30 mouse cellular contexts compared by ENCODE assay signal in the genomic region with DNA sequence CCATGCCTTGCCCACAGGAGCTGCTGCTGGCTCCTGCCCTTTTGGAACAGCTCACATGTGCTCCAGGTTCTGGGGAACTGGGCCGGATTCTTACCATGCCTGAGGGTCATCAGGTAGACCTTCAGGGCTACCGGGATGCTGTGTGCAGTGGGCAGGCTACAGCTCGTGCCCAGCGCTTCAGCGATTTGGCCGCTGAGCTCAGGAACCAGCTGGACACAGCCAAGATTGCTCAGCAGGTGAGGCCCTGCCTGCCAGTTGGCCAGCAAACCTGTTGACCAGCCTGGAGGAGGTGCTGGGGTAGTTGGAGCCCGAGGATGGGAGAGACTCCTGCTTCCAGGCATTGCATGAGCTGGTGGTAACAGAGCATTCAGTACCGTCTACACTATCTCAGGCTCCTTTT. TPM values are rescaled to one million over a fixed set of nuclear protein-coding genes. Genes with fewer than 3 reads are reported as not detected.
DNase-seq lines count a peak whose midpoint lies in the region; TF ChIP-seq lines count a peak whose summit lies in the region.
"Had no signal": no experiment of that assay in that cellular context is flagged by ENCODE, and none has a peak within 500 bp of the region (broad histone marks: within the 10 kb centered on the region; RNA-seq: fewer than 3 reads in every experiment).

No protein-coding gene starts in this region.

- no peak overlapping the region for H3K4me3 ChIP-seq in gastrocnemius, adult 2 months
- H3K4me3 ChIP-seq in cerebellum, adult 2 months (replicated peaks; ENCODE audit: insufficient read depth, low read depth, low read length): peak overlapping the region; percentile 2
- H3K4me3 ChIP-seq in thymus, adult 2 months (ENCODE audit: control insufficient read depth, insufficient read depth, low read length): no peak overlapping the region
- H3K4me3 ChIP-seq: embryonic facial prominence, embryonic 10.5 days; embryonic facial prominence, embryonic 15.5 days; forebrain, embryonic 12.5 days; limb, embryonic 12.5 days; liver, embryonic 13.5 days; midbrain, embryonic 13.5 days; neural tube, embryonic 15.5 days had no signal

- H3K4me1 ChIP-seq in cerebellum, adult 2 months (ENCODE audit: control insufficient read depth, insufficient read depth, low read length): peaks cover 75% of the 10 kb centered on the region
- H3K4me1 ChIP-seq in thymus, adult 2 months (replicated peaks; ENCODE audit: control insufficient read depth, insufficient read depth, low read length): peaks cover 5% of the 10 kb centered on the region

- no peak overlapping the region for H3K27ac ChIP-seq in gastrocnemius, adult 2 months
- H3K27ac ChIP-seq in cerebellum, adult 2 months (ENCODE audit: insufficient read depth, low read length): peak overlapping the region; percentile 77
- H3K27ac ChIP-seq in thymus, adult 2 months (ENCODE audit: control insufficient read depth, insufficient read depth, low read length): no peak overlapping the region
- H3K27ac ChIP-seq: embryonic facial prominence, embryonic 10.5 days; embryonic facial prominence, embryonic 15.5 days; forebrain, embryonic 12.5 days; hindbrain, embryonic 14.5 days; limb, embryonic 12.5 days; liver, embryonic 13.5 days; midbrain, embryonic 13.5 days; neural tube, embryonic 15.5 days; stomach, postnatal 0 days had no signal

- TF ChIP-seq CTCF in gastrocnemius, adult 2 months (IDR thresholded peaks at IDR 0.05): no peak
- peak; percentile 23; the same call in 1 of the 2 replicates for TF ChIP-seq CTCF in cerebellum, adult 2 months (IDR thresholded peaks at IDR 0.05; ENCODE audit: borderline replicate concordance, insufficient read depth, low read depth, low read length)
- TF ChIP-seq CTCF in thymus, adult 2 months (IDR thresholded peaks at IDR 0.05; ENCODE audit: borderline replicate concordance, control insufficient read depth, extremely low read depth, insufficient read depth, low read length, poor library complexity): no peak

- intact Hi-C loops in gastrocnemius, adult 2 months (cut with DNase I): no loop called here

- no peak; the same call in 1 of the 2 replicates for TF ChIP-seq POLR2A in cerebellum, adult 2 months (IDR thresholded peaks at IDR 0.05; ENCODE audit: borderline replicate concordance, insufficient read depth, low read length)
- TF ChIP-seq POLR2A in thymus, adult 2 months (IDR thresholded peaks at IDR 0.05; ENCODE audit: control insufficient read depth, extremely low read depth, insufficient read depth, low read length, poor library complexity): no peak

- WGBS in cerebellum, adult 2 months: 7% methylated on average over 8 of the region's 8 CpGs
- 97% methylated on average over 8 of the region's 8 CpGs for WGBS in thymus, adult 2 months

- no peaks in the 10 kb centered on the region for H3K36me3 ChIP-seq in thymus, adult 2 months (ENCODE audit: control insufficient read depth, insufficient read depth, low read length)

- peak; percentile 10 for DNase-seq in gastrocnemius, adult 2 months
- no peak for DNase-seq in gastrocnemius, postnatal 25 days
- peak; percentile 98 for DNase-seq in brain, adult 2 months (ENCODE audit: low read depth, low spot score)
- peak; percentile 97 to 98 for DNase-seq in cerebellum, adult 2 months
- DNase-seq in cerebellum, postnatal 14 days: peak; percentile 95 to 97
- no peak for DNase-seq in thymus, adult 2 months
- no peak for DNase-seq in layer of hippocampus, adult 18-20 months (ENCODE audit: low spot score in 2 of 2)
- DNase-seq: adrenal gland, postnatal 10 days; forebrain, postnatal 0 days; gastrocnemius, postnatal 14 days; heart, adult 18-20 months; heart, postnatal 4 days; kidney, adult 9 months; kidney, postnatal 14 days; liver, embryonic 13.5 days; lung, adult 18-20 months; lung, postnatal 4 days; thymus, adult 18-20 months had no signal

- H3K27me3 ChIP-seq in cerebellum, adult 2 months (ENCODE audit: control insufficient read depth, insufficient read depth, low read length): no peaks in the 10 kb centered on the region
- H3K27me3 ChIP-seq in thymus, adult 2 months (ENCODE audit: control insufficient read depth, insufficient read depth, low read length): no peaks in the 10 kb centered on the region
- H3K27me3 ChIP-seq: midbrain, embryonic 13.5 days; neural tube, embryonic 15.5 days; Patski had no signal

RNA-seq across cellular contexts. Expression of a gene that starts 5.8 kb away (rescaled TPM):
- 10 to 100 TPM; 15.1 to 15.3 TPM for total RNA-seq in gastrocnemius, adult 2 months (2021)
- 10 to 100 TPM; 12.5 to 16.2 TPM for total RNA-seq in gastrocnemius, postnatal 25 days (2021)
- polyA plus RNA-seq in cerebellum, adult 2 months (2012; rRNA removed): 285 and 294 TPM in 2 replicates
- 86.6 and 100 TPM in 2 replicates for polyA plus RNA-seq in thymus, adult 2 months (2012; rRNA removed)
- total RNA-seq in layer of hippocampus, adult 18-20 months (2021): 100 to 1,000 TPM; 173 to 176 TPM

RNA-seq across cellular contexts. Expression of a gene that starts 11.2 kb away (rescaled TPM):
- total RNA-seq in gastrocnemius, adult 2 months (2021): not detected
- total RNA-seq in gastrocnemius, postnatal 25 days (2021): not detected
- 0.51 and 0.71 TPM in 2 replicates for polyA plus RNA-seq in cerebellum, adult 2 months (2012; rRNA removed)
- polyA plus RNA-seq in thymus, adult 2 months (2012; rRNA removed): 1.9 and 2.0 TPM in 2 replicates
- total RNA-seq in layer of hippocampus, adult 18-20 months (2021): under 1 TPM; 0.15 to 0.76 TPM
- total RNA-seq: gastrocnemius, postnatal 14 days had no signal
- polyA plus RNA-seq: embryonic facial prominence, embryonic 10.5 days; G1E; heart, embryonic 11.5 days; limb, embryonic 12.5 days; midbrain, embryonic 13.5 days; stomach, postnatal 0 days had no signal

RNA-seq across cellular contexts. Expression of a gene that starts 22.3 kb away (rescaled TPM):
- 1 to 10 TPM in 1 of 2 experiments, under 1 TPM in 1; 0.31 to 1.1 TPM for total RNA-seq in gastrocnemius, adult 2 months (2021)
- total RNA-seq in gastrocnemius, postnatal 25 days (2021): under 1 TPM; 0.35 to 0.64 TPM
- polyA plus RNA-seq in cerebellum, adult 2 months (2012; rRNA removed): 0.84 and 2.8 TPM in 2 replicates
- polyA plus RNA-seq in thymus, adult 2 months (2012; rRNA removed): 11.6 and 17.3 TPM in 2 replicates
- 1 to 10 TPM in 1 of 2 experiments, under 1 TPM in 1; 0.66 to 1.0 TPM for total RNA-seq in layer of hippocampus, adult 18-20 months (2021)
- total RNA-seq: gastrocnemius, postnatal 14 days; monocyte, adult 5-6 weeks had no signal
- polyA plus RNA-seq: G1E had no signal

RNA-seq across cellular contexts. Expression of a gene that starts 26.6 kb away (rescaled TPM):
- total RNA-seq in gastrocnemius, adult 2 months (2021): 10 to 100 TPM; 13.6 to 14.4 TPM
- total RNA-seq in gastrocnemius, postnatal 25 days (2021): 10 to 100 TPM; 13.7 to 16.2 TPM
- 196 and 230 TPM in 2 replicates for polyA plus RNA-seq in cerebellum, adult 2 months (2012; rRNA removed)
- 165 and 192 TPM in 2 replicates for polyA plus RNA-seq in thymus, adult 2 months (2012; rRNA removed)
- total RNA-seq in layer of hippocampus, adult 18-20 months (2021): 10 to 100 TPM; 56.7 to 61.3 TPM

RNA-seq across cellular contexts. Expression of a gene that starts 35.1 kb away (rescaled TPM):
- total RNA-seq in gastrocnemius, adult 2 months (2021): 10 to 100 TPM; 14.9 to 16.9 TPM
- total RNA-seq in gastrocnemius, postnatal 25 days (2021): 10 to 100 TPM; 15.0 to 25.1 TPM
- polyA plus RNA-seq in cerebellum, adult 2 months (2012; rRNA removed): 502 and 505 TPM in 2 replicates
- polyA plus RNA-seq in thymus, adult 2 months (2012; rRNA removed): 28.4 and 30.8 TPM in 2 replicates
- 100 to 1,000 TPM; 426 to 435 TPM for total RNA-seq in layer of hippocampus, adult 18-20 months (2021)
- total RNA-seq: monocyte, adult 5-6 weeks had no signal
- polyA plus RNA-seq: G1E had no signal

Comparison
In these comparisons a context has a peak if more than half of its experiments do, and no peak if none do; other contexts are left out.
1. DNase-seq: peak in gastrocnemius, adult 2 months (single experiment), brain, adult 2 months (single experiment), cerebellum, adult 2 months (2 of 2) and cerebellum, postnatal 14 days (2 of 2); none in gastrocnemius, postnatal 25 days (single experiment), thymus, adult 2 months (single experiment) and layer of hippocampus, adult 18-20 months (0 of 2).
2. RNA of a gene that starts 5.8 kb away (total RNA-seq): 173 to 176 TPM in layer of hippocampus, adult 18-20 months; 12.5 to 16.2 TPM in gastrocnemius, postnatal 25 days and 15.1 to 15.3 TPM in gastrocnemius, adult 2 months; every median in the first group is over 10 times any median in the second.